Mouse (Mus musculus) liver, adult (tissue): Measurements from ENCODE around the gene Syne3.

Experiments used
- GATA4 ChIP-seq: IDR thresholded peaks from 2 replicates; pipeline ENCODE4 v1.6.1; 2014; ENCODE audit warnings: mild to moderate bottlenecking, low read length; ENCODE audit not compliant: insufficient replicate concordance

Gene Syne3

DNA sequence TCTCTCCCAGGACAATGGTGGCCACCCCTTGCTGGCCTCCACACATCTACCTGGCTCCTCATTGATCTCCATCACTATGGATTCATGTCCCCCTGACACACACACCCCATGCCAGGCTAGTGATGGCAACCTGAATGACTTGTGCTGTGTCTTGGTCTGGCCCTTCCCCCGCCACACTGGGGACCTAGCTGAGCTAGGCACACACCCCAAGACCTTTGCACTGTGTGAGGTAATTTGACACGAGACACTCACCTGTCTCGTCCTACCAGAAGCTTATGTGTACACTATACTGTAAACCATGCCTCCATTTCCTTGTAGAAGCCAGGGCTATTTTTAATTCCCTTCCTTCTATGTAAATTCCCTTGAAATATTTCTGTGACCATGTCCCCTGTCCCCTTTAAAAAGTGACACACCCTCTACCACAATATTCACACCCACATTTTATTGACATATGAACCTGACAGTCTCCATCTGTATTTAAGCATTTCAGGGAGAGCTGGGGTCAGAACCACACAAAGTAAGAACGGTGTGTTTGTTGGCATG lies 128.0 kb downstream of the Syne3 start:
- TF ChIP-seq GATA4: no peak

DNA sequence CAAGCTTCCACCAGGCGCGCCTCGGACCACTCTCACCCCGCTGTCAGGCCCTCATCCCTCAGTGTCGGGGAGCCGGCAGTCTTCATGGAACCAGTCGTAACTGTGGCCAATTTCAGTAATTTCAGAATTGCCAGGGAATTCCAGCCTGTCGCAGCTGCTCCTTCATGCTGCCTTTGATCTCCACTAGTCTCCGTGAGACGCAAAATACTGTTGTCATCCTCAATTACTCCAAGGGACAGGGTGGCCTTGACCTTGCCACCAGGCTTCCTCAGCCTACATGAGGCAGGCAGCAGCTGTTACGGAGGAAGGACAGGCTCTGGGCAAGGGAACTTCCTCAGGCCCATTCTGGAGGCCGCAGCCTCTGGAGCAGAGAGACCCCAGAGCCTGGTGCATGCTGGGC lies 129.2 kb downstream of the Syne3 start:
- TF ChIP-seq GATA4: no peak
